In the genomic region with DNA sequence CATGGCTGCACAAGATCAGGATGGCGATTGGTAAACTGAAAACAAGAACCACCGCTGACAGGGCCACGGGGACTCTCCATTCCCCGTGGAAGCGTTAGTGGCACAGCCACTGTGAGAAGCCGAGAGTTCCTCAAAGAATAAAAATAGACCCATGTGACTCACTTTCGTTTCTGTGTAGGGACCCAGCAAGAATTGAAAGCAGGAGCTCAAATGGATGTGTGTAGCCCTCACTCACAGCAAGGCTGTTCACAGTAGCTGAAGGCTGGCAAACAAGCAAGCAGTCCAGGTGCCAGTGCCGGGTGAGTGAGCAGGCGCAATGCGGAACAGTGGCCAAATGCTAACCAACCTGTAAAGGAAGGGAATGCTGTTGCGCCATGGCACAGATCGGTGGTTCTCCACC, we compare ENCODE assay signal across 10 mouse cellular contexts. TPM values are rescaled to one million over a fixed set of nuclear protein-coding genes. Genes with fewer than 3 reads are reported as not detected.
A peak's percentile ranks its signal among the peaks of the same experiment; 100 is the strongest.
DNase-seq lines count a peak whose midpoint lies in the region; ATAC-seq lines count a peak whose summit lies in the region.
"Had no signal": no experiment of that assay in that cellular context is flagged by ENCODE, and none has a peak within 500 bp of the region (broad histone marks: within the 10 kb centered on the region; RNA-seq: fewer than 3 reads in every experiment).

No protein-coding gene starts in this region.

- intact Hi-C loops in heart, postnatal 36 days (cut with DNase I) = no loop called here
- intact Hi-C loops in left cerebral cortex, postnatal 25 days (cut with DNase I) = no loop called here

- peak overlapping the region; percentile 47 for H3K27ac ChIP-seq in brown adipose tissue, adult 24 weeks (replicated peaks; ENCODE audit: low read depth, low read length)
- H3K27ac ChIP-seq: embryonic facial prominence, embryonic 12.5 days; limb, embryonic 12.5 days had no signal

- DNase-seq in heart, adult 11 months = peak; percentile 94
- DNase-seq in heart, postnatal 36 days = no peak
- peak; percentile 87 to 89 for DNase-seq in kidney, adult 8-10 months
- peak; percentile 26 to 60 for DNase-seq in left cerebral cortex, postnatal 25 days (ENCODE audit: low spot score in 2 of 2)
- no peak for DNase-seq in thymus, postnatal 25 days
- DNase-seq in urinary bladder, adult 2 months (ENCODE audit: low spot score) = no peak

- H3K4me1 ChIP-seq in brown adipose tissue, adult 24 weeks (ENCODE audit: control insufficient read depth, insufficient read depth, insufficient read length, low read length) = peaks cover 5% of the 10 kb centered on the region
- H3K4me1 ChIP-seq: limb, embryonic 12.5 days had no signal

- H3K4me3 ChIP-seq in brown adipose tissue, adult 24 weeks (ENCODE audit: insufficient read depth, low read depth, low read length) = peak overlapping the region; percentile 26
- H3K4me3 ChIP-seq: embryonic facial prominence, embryonic 12.5 days; limb, embryonic 12.5 days had no signal

- no peak for ATAC-seq in erythroblast, adult 5-6 weeks (replicated peaks; ENCODE audit: low FRiP score, poor library complexity, severe bottlenecking)

RNA-seq across cellular contexts. Expression of gene Icosl, which starts 36.4 kb away (rescaled TPM):
- 1 to 10 TPM; 7.6 to 7.7 TPM for total RNA-seq in heart, postnatal 36 days (2021)
- 1.1 and 1.3 TPM in 2 replicates for polyA plus RNA-seq in brown adipose tissue, adult 24 weeks (2012; ENCODE audit: insufficient read depth, insufficient read length, missing spikeins)
- 1 to 10 TPM; 1.6 to 1.9 TPM for total RNA-seq in left cerebral cortex, postnatal 25 days (2021)
- polyA plus RNA-seq in urinary bladder, adult 2 months (2012; rRNA removed) = 42.6 and 42.8 TPM in 2 replicates
- total RNA-seq in erythroblast, adult 5-6 weeks (2015; ENCODE audit: low replicate concordance) = 2.3 and 2.7 TPM in 2 replicates
- total RNA-seq in erythroblast, adult 5-6 weeks (2017; ENCODE audit: low replicate concordance) = 1.8 and 4.9 TPM in 2 replicates

Comparison
In these comparisons a context has a peak if more than half of its experiments do, and no peak if none do; other contexts are left out.
1. DNase-seq: peak in heart, adult 11 months (single experiment), kidney, adult 8-10 months (2 of 2) and left cerebral cortex, postnatal 25 days (2 of 2); none in heart, postnatal 36 days (0 of 2), thymus, postnatal 25 days (single experiment) and urinary bladder, adult 2 months (single experiment).